Mouse (Mus musculus) frontal cortex, postnatal 25 days (tissue): Measurements from ENCODE around the gene Med27.

ENCODE experiments used
- DNase-seq, 2 experiments: peaks; one replicate each; pipeline ENCODE4 v3.0.0; 2022; ENCODE audit warnings: low spot score in 2 of 2

Med27 gene

DNA sequence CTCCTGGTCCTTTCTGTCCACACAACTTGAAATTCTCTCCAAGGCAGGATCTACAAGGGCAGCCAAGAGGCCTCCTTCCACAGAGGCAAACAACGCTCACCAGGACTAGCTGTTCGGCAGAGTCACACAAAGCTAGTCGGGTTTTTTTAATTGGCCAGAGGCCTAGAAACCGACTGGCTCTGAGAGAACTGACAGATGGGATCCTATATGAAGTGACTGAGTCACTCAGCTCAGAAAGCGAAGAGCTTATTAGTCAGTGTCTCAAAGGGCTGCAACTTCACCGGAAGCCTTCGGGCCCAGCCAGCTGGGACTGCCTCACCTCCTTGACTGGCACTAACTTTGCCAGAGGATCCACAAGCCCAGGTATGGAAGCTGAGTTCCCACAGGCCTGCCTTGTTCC, 217.4 kb downstream of the Med27 start:
- DNase-seq = peak in 1 of 2 experiments; percentile 21

DNA sequence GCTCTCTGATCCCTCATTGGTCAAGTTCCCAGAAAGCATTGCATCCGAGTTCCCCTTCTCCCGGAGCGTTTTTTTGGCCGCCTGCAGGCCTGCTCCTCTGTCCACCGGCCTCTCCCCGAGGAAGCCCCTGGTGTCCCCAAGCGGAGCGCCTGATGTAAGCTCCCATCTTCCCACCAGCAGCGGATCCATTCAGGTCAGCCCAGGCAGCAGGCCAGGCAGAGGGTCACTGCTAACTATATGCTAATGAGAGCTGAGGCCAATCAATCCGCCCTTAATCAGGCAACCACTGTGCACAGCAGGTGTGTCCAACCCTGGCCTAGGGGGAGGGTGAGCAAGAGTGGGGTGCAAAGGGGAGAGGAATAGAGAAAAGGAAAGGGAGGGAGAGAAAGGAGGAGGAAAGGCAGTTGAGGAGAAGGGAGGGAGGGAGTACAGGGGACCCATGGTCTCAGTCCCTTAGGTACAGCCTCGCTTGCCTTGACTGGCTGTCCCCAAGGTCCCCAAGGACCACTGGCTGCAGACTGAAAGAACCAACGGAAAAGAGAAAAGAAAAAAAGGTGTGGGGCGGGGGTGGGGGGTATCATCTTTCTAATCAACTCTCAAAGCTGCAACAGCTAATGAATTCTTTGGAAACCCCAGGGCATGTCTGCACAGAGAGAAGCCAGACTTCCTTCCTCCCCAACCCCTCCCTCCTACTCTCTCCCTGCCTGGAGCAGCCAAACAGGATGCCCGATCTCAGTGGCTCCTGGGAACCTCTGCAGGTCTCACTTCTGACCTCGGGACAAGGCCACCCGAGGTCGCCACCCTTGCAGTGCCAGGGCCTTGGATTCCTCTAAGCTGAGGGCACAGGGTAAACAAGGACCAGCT, 219.2 kb downstream of the Med27 start:
- DNase-seq = no peak

DNA sequence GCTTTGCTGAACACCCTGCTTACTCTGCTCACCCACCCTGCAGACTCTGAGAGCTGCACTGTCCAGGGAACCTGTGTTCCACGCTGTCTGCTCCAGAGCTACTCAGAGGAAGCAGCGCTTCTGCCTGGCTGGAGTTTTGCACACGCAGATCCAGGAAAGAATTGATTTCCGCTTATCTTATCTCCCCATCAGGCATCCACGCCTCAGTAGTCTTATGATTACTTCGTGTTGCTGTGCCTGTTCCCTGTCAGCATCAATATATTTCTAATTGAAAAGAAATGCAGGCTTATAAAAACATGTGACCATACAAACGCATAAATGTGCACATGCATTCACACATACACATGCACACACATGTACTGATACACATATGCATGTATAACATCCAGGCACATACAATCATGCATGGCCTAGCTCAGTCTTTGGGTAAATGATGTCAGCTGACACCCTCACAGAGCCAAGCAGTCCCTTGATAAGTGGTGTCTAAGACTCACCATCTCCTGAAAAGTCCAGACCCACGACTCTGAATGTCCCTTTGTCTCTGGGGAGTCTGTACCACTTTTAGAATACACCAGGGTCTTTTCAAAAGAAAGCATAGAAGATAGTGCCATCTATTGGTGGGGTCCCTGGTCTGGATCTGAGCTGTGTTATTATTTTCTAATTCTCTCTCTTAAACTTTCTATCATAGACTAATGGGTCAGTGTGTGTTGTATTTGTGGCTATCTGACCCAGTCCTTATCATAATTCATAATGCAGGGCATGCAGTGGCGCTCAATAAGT, 225.5 kb downstream of the Med27 start:
- DNase-seq = no peak

- DNase-seq = no peak
Observed at GRCm38 (mm10) chr2:29572811-29573427, 226.3 kb downstream of the Med27 start.

- no peak for DNase-seq
Observed at GRCm38 (mm10) chr2:29573591-29573990, 227.0 kb downstream of the Med27 start.

DNA sequence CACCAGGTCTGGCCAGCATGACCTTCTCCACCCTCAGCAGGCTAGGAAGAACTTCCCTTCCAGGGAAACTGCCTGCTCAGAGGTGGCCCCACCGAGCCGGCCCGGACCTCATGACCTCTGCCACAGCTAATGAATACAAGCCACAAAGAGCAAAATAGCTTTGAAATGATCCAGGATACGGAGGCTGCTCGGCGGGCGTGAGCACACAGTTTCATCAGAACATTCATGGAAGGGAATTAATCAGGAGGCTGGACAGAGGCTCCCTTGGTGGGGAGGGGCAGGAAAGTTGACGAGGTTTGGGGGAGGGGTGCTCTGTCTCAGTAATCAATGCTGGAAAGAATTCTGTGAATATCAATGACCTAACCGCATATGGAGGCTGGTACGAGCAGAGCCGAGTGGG, 227.6 kb downstream of the Med27 start:
- DNase-seq = no peak
